ENCODE assay signal across 8 mouse cellular contexts in the genomic region with DNA sequence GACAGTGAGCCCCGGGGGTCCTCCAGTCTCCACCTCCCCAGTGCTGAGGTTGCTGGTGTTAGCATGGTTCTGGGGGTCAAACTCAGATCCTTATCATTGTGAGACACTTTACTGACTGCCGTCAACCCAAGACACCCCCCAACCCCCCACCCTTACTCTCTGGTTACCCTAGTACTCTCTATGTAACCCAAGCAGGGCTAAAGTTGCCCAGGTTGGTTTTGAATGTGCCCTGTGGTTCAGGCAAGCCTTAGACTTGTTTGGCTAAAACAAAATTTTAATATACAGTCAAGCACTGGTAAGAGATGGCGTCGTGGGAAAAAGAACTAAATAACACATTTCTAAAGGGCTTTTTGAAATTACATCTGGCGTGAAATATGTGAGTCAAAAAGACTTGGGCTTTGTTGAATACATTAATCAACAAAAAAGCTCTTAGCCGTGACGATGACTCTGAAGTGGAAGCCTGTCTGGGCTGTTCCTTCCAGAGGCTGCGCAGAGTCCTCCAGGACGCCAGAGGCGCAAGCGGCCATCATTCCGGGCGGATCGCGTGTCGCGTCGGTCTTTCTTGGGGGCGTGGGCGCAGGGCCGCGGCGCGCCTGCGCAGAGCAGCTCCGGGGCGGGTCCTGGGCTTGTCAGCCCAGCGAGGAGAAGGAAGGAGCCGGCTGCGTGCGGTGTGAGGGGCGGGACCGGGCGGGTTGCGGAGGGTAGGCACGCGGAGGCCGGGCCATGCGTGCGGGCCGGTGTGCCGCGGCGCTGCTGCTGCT. TPM values are rescaled to one million over a fixed set of nuclear protein-coding genes. Genes with fewer than 3 reads are reported as not detected.
A peak's percentile ranks its signal among the peaks of the same experiment; 100 is the strongest.
DNase-seq lines count a peak whose midpoint lies in the region; ATAC-seq and TF ChIP-seq lines count a peak whose summit lies in the region.

Nomo1 (plus strand) TSS at position 590 of the 761 bp plus-strand sequence.

- no peaks in the 10 kb centered on the region for H3K9me3 ChIP-seq in E14TG2a.4 (ENCODE audit: low read length)
- H3K9me3 ChIP-seq in forebrain, embryonic 12.5 days = no peaks in the 10 kb centered on the region
- no peaks in the 10 kb centered on the region for H3K9me3 ChIP-seq in heart, postnatal 0 days (replicated peaks; ENCODE audit: control insufficient read depth, low read length)
- no peaks in the 10 kb centered on the region for H3K9me3 ChIP-seq in liver, embryonic 16.5 days (replicated peaks; ENCODE audit: control insufficient read depth, low read length)
- no peaks in the 10 kb centered on the region for H3K9me3 ChIP-seq in neural tube, embryonic 13.5 days

- H3K36me3 ChIP-seq in E14TG2a.4 (ENCODE audit: insufficient read depth, low read length) = peaks cover 26% of the 10 kb centered on the region
- H3K36me3 ChIP-seq in forebrain, embryonic 12.5 days (replicated peaks) = peaks cover 7% of the 10 kb centered on the region
- 0 out of 2 replicates have a peak, but pooled peaks cover 5% of the 10 kb centered on the region for H3K36me3 ChIP-seq in heart, postnatal 0 days (replicated peaks; ENCODE audit: control insufficient read depth, insufficient read depth, low read length)
- no peaks in the 10 kb centered on the region for H3K36me3 ChIP-seq in liver, embryonic 16.5 days (ENCODE audit: control insufficient read depth, insufficient read depth)
- peaks cover 8% of the 10 kb centered on the region for H3K36me3 ChIP-seq in neural tube, embryonic 13.5 days
- no peaks in the 10 kb centered on the region; the same call in 1 of the 2 replicates for H3K36me3 ChIP-seq in testis, adult 2 months (ENCODE audit: control insufficient read depth, insufficient read depth, low read length)

- H3K27ac ChIP-seq in forebrain, embryonic 12.5 days = no peak within 1 kb of the TSS
- H3K27ac ChIP-seq in heart, postnatal 0 days (ENCODE audit: low read depth) = no peak within 1 kb of the TSS
- H3K27ac ChIP-seq in liver, embryonic 16.5 days (ENCODE audit: low read length) = no peak within 1 kb of the TSS
- H3K27ac ChIP-seq in neural tube, embryonic 13.5 days (replicated peaks) = peak within 1 kb of the TSS; percentile 49; the same call in 1 of the 2 replicates
- no peak within 1 kb of the TSS for H3K27ac ChIP-seq in testis, adult 2 months (ENCODE audit: control insufficient read depth, insufficient read depth, low read depth, low read length)

- peak; percentile 95 for DNase-seq in c-Kit-positive CD71-positive TER-119-positive erythroid progenitor cells, embryonic 14.5 days (ENCODE audit: low spot score)
- peak; percentile 85 for DNase-seq in heart, postnatal 0 days (ENCODE audit: low spot score)
- DNase-seq in kidney, postnatal 4 days = peak; percentile 98 to 99

- 8% methylated on average over 30 of the region's 44 CpGs for WGBS in forebrain, embryonic 12.5 days
- WGBS in heart, postnatal 0 days = 7% methylated on average over 34 of the region's 44 CpGs
- WGBS in liver, embryonic 16.5 days (ENCODE audit: insufficient replicate concordance) = 5% methylated on average over 37 of the region's 44 CpGs
- 6% methylated on average over 44 of the region's 44 CpGs for WGBS in neural tube, embryonic 13.5 days

- TF ChIP-seq POLR2A in testis, adult 2 months (IDR thresholded peaks at IDR 0.05; ENCODE audit: control insufficient read depth, low read depth, low read length) = peak; percentile 77

- H3K4me2 ChIP-seq in forebrain, embryonic 12.5 days = peak within 1 kb of the TSS; percentile 78
- H3K4me2 ChIP-seq in heart, postnatal 0 days (ENCODE audit: low read depth, low read length) = peak within 1 kb of the TSS; percentile 98
- peak within 1 kb of the TSS; percentile 87 for H3K4me2 ChIP-seq in liver, embryonic 16.5 days (ENCODE audit: low read depth, low read length)
- H3K4me2 ChIP-seq in neural tube, embryonic 13.5 days = peak within 1 kb of the TSS; percentile 98

- peak; percentile 51 for TF ChIP-seq CTCF in E14TG2a.4 (conservative IDR thresholded peaks at IDR 0.05; ENCODE audit: low read length)
- peak; percentile 78 for TF ChIP-seq CTCF in heart, postnatal 0 days (IDR thresholded peaks at IDR 0.05; ENCODE audit: low read depth)
- TF ChIP-seq CTCF in testis, adult 2 months (IDR thresholded peaks at IDR 0.05; ENCODE audit: control insufficient read depth, insufficient read depth, insufficient replicate concordance, low read depth, low read length) = peak; percentile 84

- peak within 1 kb of the TSS; percentile 96 for H3K4me3 ChIP-seq in E14TG2a.4 (replicated peaks; ENCODE audit: low read length)
- H3K4me3 ChIP-seq in forebrain, embryonic 12.5 days (replicated peaks) = peak within 1 kb of the TSS; percentile 85
- peak within 1 kb of the TSS; percentile 91 for H3K4me3 ChIP-seq in heart, postnatal 0 days (ENCODE audit: low read depth, low read length)
- peak within 1 kb of the TSS; percentile 77 for H3K4me3 ChIP-seq in liver, embryonic 16.5 days (ENCODE audit: low read depth, low read length)
- H3K4me3 ChIP-seq in neural tube, embryonic 13.5 days = peak within 1 kb of the TSS; percentile 92
- H3K4me3 ChIP-seq in testis, adult 2 months (ENCODE audit: control insufficient read depth, low read depth, low read length) = peak within 1 kb of the TSS; percentile 95

- peaks cover 7% of the 10 kb centered on the region for H3K27me3 ChIP-seq in E14TG2a.4 (ENCODE audit: insufficient read depth, low read length)
- H3K27me3 ChIP-seq in forebrain, embryonic 12.5 days = peaks cover 11% of the 10 kb centered on the region; the same call in 1 of the 2 replicates
- H3K27me3 ChIP-seq in heart, postnatal 0 days (ENCODE audit: control insufficient read depth, insufficient read depth, low read length) = no peaks in the 10 kb centered on the region
- H3K27me3 ChIP-seq in liver, embryonic 16.5 days (ENCODE audit: control insufficient read depth, insufficient read depth, low read depth, low read length) = no peaks in the 10 kb centered on the region
- H3K27me3 ChIP-seq in neural tube, embryonic 13.5 days = 0 out of 2 replicates have a peak, but pooled peaks cover 6% of the 10 kb centered on the region
- H3K27me3 ChIP-seq in testis, adult 2 months (ENCODE audit: control insufficient read depth, insufficient read depth, low read length) = no peaks in the 10 kb centered on the region

- H3K9ac ChIP-seq in forebrain, embryonic 12.5 days = peak within 1 kb of the TSS; percentile 83
- H3K9ac ChIP-seq in heart, postnatal 0 days (replicated peaks; ENCODE audit: low read depth, low read length) = peak within 1 kb of the TSS; percentile 92
- H3K9ac ChIP-seq in liver, embryonic 16.5 days (ENCODE audit: low read depth, low read length) = peak within 1 kb of the TSS; percentile 77
- peak within 1 kb of the TSS; percentile 90 for H3K9ac ChIP-seq in neural tube, embryonic 13.5 days

- peak; percentile 96 for ATAC-seq in forebrain, embryonic 12.5 days (ENCODE audit: low FRiP score)
- ATAC-seq in heart, postnatal 0 days (ENCODE audit: insufficient read depth, low read depth) = peak; percentile 98
- peak; percentile 84 for ATAC-seq in liver, embryonic 16.5 days (ENCODE audit: low read depth)
- ATAC-seq in neural tube, embryonic 13.5 days (ENCODE audit: low read depth) = peak; percentile 96

- peaks cover 39% of the 10 kb centered on the region for H3K4me1 ChIP-seq in E14TG2a.4 (replicated peaks; ENCODE audit: low read depth, low read length)
- peaks cover 22% of the 10 kb centered on the region for H3K4me1 ChIP-seq in forebrain, embryonic 12.5 days
- peaks cover 10% of the 10 kb centered on the region for H3K4me1 ChIP-seq in heart, postnatal 0 days (ENCODE audit: control insufficient read depth, insufficient read depth)
- peaks cover 36% of the 10 kb centered on the region for H3K4me1 ChIP-seq in liver, embryonic 16.5 days (ENCODE audit: control insufficient read depth, low read depth, low read length)
- H3K4me1 ChIP-seq in neural tube, embryonic 13.5 days (replicated peaks) = peaks cover 22% of the 10 kb centered on the region
- H3K4me1 ChIP-seq in testis, adult 2 months (ENCODE audit: control insufficient read depth, insufficient read depth, low read length) = peaks cover 13% of the 10 kb centered on the region

- no peak for TF ChIP-seq EP300 in heart, postnatal 0 days (IDR thresholded peaks at IDR 0.05; ENCODE audit: low read depth)

RNA-seq across cellular contexts. Expression of gene Nomo1, which starts in this region (rescaled TPM):
- 32.8 and 33.2 TPM in 2 replicates for polyA plus RNA-seq in forebrain, embryonic 12.5 days (2016; fragmentation: Nextera tagmentation; extraction: Ambion mirVana)
- 35.7 and 42.3 TPM in 2 replicates for total RNA-seq in heart, postnatal 0 days (2014; rRNA removed; ENCODE audit: low replicate concordance)
- 20.9 and 23.6 TPM in 2 replicates for polyA plus RNA-seq in heart, postnatal 0 days (2015; fragmentation: Nextera tagmentation; extraction: Ambion mirVana)
- polyA plus RNA-seq in liver, embryonic 16.5 days (2015; fragmentation: Nextera tagmentation; extraction: Ambion mirVana) = 22.0 and 23.4 TPM in 2 replicates
- 36.0 and 38.6 TPM in 2 replicates for polyA plus RNA-seq in neural tube, embryonic 13.5 days (2015; fragmentation: Nextera tagmentation; extraction: Ambion mirVana)
- polyA plus RNA-seq in testis, adult 2 months (2012; rRNA removed) = 48.7 and 49.8 TPM in 2 replicates
